Mouse (Mus musculus) olfactory bulb, adult 2 months (tissue): Measurements from ENCODE around the gene Hoxb6. TPM values are rescaled to one million over a fixed set of nuclear protein-coding genes. Genes with fewer than 3 reads are reported as not detected.

ENCODE experiments used
- H3K27ac ChIP-seq: fragments of 200-500 bp; 2 replicates; pipeline ENCODE4 v1.5.1; 2012; ENCODE audit warnings: low read depth, low read length; ENCODE audit not compliant: insufficient read depth
- H3K4me1 ChIP-seq: fragments of 200-500 bp; 2 replicates; pipeline ENCODE4 v1.6.1; 2012; ENCODE audit warnings: low read length; ENCODE audit not compliant: control insufficient read depth, insufficient read depth
- H3K4me3 ChIP-seq: fragments of 200-500 bp; 2 replicates; pipeline ENCODE4 v1.5.1; 2012; ENCODE audit warnings: mild to moderate bottlenecking, low read depth, low read length, moderate library complexity; ENCODE audit not compliant: insufficient read depth
- CTCF ChIP-seq: fragments of 200-500 bp; IDR thresholded peaks from 2 replicates; pipeline ENCODE4 v1.5.1; 2012; ENCODE audit warnings: low read depth, mild to moderate bottlenecking, low read length, moderate library complexity; ENCODE audit not compliant: insufficient read depth
- POLR2A ChIP-seq: fragments of 200-500 bp; IDR thresholded peaks from 2 replicates; pipeline ENCODE4 v1.6.1; 2012; ENCODE audit warnings: mild to moderate bottlenecking, low read depth, low read length, moderate library complexity; ENCODE audit not compliant: insufficient read depth
- WGBS: fragments of 180-500 bp; shearing (Covaris S2); methylation state at CpG from one replicate; pipeline ENCODE4 v1.1.7; 2018; 5-methylcytosine and 5-hydroxymethylcytosine counted together
- polyA plus RNA-seq: library from polyadenylated mRNA; stranded (reverse); fragments of >200 nt; gene quantifications from 2 replicates; pipeline ENCODE4 v1.2.4, GENCODE M21; 2012; ENCODE audit warnings: low replicate concordance; ENCODE audit not compliant: missing spikeins, insufficient read depth, insufficient read length

Hoxb6 gene
- polyA plus RNA-seq, 1 experiment = not detected

DNA sequence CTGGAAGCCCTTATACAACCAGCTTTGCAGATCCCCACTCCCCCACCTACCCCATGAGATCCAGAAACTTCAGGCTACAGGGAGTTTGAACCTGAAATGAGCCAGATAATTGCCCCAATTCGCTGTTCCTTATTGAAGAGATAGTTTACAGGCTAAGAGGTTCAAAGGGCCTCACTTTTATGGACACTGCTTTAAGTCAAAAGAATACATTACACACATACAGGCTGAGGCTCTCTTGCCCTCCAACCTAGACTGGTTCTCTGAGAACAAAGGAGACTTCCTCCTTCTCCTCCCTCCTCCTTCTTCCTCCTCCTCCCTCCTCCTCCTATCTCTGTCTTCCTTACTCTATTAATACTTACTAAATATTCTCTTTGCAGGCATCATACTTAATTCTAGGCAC is 32.8 kb upstream of the Hoxb6 start:
- H3K4me3 ChIP-seq = no peak overlapping the region
- no peak overlapping the region for H3K27ac ChIP-seq
- no peaks in the 10 kb centered on the region for H3K4me1 ChIP-seq
- WGBS = 3% methylated on average over 1 of the region's 1 CpGs
- no peak for TF ChIP-seq CTCF
- TF ChIP-seq POLR2A = no peak

DNA sequence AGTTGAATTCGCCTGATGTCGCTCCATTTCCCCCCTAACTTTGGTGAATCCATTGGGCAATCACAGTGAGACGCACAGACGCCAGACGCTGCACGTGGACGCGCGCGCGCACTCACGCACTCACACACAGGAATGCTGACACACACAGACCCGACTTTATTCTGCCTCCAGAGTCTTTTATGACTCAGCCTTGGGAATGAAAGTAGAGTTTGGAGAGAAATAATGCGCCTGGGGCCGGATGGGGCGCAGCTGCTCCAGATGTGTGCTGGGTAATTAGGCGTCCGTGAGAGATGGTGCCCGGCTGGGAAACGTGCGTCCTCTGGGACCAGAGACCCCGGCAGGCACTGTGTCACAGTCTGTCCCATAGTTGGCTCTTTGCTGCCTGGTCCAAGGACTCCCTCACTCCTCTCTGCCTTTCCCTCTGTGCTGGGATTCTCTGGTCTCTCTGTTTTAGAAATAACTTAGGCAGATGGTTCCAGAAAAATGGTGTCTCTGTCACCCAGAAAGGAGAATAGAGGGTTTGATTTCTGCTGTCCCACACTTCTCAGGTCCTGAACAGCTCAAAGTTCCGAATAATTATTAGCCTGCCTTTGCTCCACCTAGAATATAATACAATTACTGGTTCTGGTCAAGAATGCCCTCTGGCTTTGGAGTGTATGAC is 31.8 kb upstream of the Hoxb6 start:
- WGBS = 1% methylated on average over 23 of the region's 23 CpGs
- Histone ChIP-seq H3K4me3 (no peak overlapping the region), H3K4me1 (no peaks in the 10 kb centered on the region), H3K27ac (no peak overlapping the region)
- no peak for TF ChIP-seq POLR2A
- TF ChIP-seq CTCF = no peak

DNA sequence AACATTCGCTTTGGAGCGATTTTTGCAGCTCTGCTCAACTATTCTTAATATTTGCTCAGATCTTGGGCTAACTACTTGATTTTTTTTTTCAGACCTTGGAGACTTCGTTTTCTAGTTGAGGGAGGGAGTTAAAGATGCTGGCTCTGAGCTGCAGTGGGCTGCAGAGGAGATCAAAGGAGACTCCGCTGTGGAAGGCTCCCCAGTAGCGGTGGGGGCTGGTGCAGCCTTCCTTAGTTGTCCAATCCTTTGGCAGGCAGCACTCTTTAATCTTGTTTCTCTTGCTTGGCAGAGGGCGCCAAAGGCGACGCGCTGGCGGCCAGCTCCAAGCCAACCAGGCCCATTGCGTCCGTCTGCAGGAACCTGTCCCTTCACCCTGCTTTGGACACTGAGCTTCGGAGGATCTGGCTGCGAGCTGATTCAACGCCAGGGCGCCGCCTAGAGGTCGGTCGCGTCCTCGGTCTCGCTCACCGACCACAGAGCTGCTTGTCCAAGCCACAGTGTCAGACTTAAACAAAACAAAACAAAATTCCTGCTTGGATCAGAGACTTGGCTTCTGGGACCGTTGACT is 30.9 kb upstream of the Hoxb6 start:
- TF ChIP-seq POLR2A (no peak), CTCF (no peak)
- 1% methylated on average over 24 of the region's 24 CpGs for WGBS

GRCm38 (mm10) chr11:96262262-96262830 is 29.9 kb upstream of the Hoxb6 start:
- Histone ChIP-seq H3K4me1 (no peaks in the 10 kb centered on the region), H3K4me3 (no peak overlapping the region), H3K27ac (no peak overlapping the region)
- 9% methylated on average over 6 of the region's 6 CpGs for WGBS
- TF ChIP-seq POLR2A (no peak), CTCF (no peak)

More for the DNA sequence above, 30.9 kb upstream of the Hoxb6 start:
- H3K4me3 ChIP-seq = no peak overlapping the region
- no peak overlapping the region for H3K27ac ChIP-seq
- no peaks in the 10 kb centered on the region for H3K4me1 ChIP-seq

DNA sequence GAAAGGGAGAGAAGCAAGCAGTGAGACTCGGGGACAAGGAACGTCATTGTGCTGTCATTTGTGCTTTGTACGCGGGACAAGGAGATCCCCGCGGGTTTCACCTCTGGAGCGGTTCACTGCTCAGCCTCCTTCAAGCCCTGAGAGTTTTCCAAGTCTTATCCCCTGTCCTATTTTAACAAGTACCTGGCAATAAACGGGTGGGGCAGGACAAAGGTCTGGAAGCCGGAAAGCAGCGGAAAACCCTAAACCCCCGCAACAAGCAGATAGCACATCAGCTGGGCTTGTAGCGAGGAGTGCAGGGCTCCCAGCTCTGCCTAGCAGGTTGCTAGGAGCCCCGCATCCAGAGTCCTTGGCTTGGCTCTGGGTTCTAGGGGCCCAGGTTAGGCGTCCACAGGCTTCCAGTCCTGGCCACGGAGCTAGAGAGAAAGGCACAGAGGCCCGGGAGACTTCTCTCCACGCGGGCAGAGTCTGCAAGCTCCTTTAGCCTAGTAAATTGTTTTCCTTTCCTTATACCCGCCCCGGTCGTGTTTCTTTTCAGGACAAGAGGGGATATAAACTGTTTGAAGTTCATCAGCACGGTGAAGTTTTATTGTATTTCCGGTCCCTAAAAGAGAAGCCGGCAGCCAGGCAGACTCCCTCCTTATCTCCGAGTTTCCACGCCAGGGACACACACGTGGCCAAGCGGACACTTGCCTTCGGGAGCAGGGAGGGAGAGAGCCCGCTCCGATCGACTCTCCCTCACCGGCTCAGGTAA is 28.5 kb upstream of the Hoxb6 start:
- no peak overlapping the region for H3K4me3 ChIP-seq
- TF ChIP-seq CTCF (no peak), POLR2A (no peak)
- no peaks in the 10 kb centered on the region for H3K4me1 ChIP-seq
- WGBS = 3% methylated on average over 33 of the region's 33 CpGs
- no peak overlapping the region for H3K27ac ChIP-seq

GRCm38 (mm10) chr11:96264390-96265020 is 27.8 kb upstream of the Hoxb6 start:
- no peaks in the 10 kb centered on the region for H3K4me1 ChIP-seq
- TF ChIP-seq CTCF (no peak), POLR2A (no peak)
- WGBS = 7% methylated on average over 8 of the region's 8 CpGs
- H3K4me3 ChIP-seq = no peak overlapping the region
- H3K27ac ChIP-seq = no peak overlapping the region

- Histone ChIP-seq H3K4me3 (no peak overlapping the region), H3K27ac (no peak overlapping the region), H3K4me1 (no peaks in the 10 kb centered on the region)
- WGBS = 3% methylated on average over 7 of the region's 7 CpGs
- TF ChIP-seq POLR2A (no peak), CTCF (no peak)
Measured at GRCm38 (mm10) chr11:96265954-96266353, 26.3 kb upstream of the Hoxb6 start.

DNA sequence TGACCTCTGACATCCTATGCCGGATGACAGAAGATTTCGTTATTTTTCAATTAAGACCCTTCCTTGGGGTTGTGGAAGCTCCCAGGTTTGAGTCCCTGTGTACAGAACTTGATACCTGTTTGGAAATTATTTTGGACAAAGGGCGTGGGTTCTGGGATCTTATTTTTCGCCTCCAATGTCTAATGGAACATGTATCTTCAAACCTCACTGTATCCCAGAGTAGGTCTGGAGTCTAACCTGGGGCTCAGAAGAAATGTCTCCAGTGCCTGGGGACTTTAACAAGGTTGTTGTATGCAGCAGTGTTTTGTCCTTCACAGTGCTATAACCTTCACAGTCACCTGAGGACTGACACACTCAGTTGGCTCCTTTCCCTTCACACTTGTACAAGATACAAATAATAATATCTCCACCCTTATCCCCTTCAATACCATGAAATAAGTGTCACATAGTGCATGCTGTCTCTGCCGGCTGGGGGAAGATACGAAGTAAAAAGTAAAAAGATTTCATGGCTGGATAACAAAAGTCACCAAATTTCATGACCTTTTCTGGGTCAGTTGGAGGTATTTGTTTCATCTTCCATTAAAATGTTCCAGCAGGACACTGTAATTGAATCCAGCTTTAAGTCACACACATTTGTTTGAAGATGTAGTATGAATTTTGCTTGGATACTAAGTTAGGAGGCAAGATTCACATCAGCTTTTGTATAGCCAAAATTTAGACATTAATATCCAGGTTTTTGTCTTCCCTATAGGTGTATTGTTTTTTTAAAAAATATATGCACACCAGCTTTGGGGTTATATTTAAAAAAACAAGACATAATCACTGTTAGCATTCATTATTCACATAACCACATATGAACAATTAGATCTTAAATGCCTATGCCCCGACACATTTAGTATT is 25.0 kb upstream of the Hoxb6 start:
- Histone ChIP-seq H3K4me1 (peaks cover 1% of the 10 kb centered on the region), H3K4me3 (no peak overlapping the region), H3K27ac (no peak overlapping the region)
- WGBS = 13% methylated on average over 7 of the region's 7 CpGs
- TF ChIP-seq CTCF (no peak), POLR2A (no peak)
